Mouse (Mus musculus): Measurements from ENCODE around the gene Casq2. TPM values are rescaled to one million over a fixed set of nuclear protein-coding genes. Genes with fewer than 3 reads are reported as not detected.

The Casq2 gene
- polyA plus RNA-seq, 1 experiment from 2014 or later: 0.66 TPM

GRCm38 (mm10) chr3:102099242-102099641 lies 13.0 kb downstream of the Casq2 start:
- H3K9me3 ChIP-seq (ENCODE audit: low read length): no peaks in the 10 kb centered on the region
- no peak overlapping the region for H3K9ac ChIP-seq (replicated peaks)
- H3K36me3 ChIP-seq (replicated peaks; ENCODE audit: insufficient read depth, low read length): no peaks in the 10 kb centered on the region
- H3K4me1 ChIP-seq (ENCODE audit: insufficient read depth): no peaks in the 10 kb centered on the region; the same call in 1 of the 2 replicates
- TF ChIP-seq CTCF (IDR thresholded peaks at IDR 0.05; ENCODE audit: low read depth): no peak
- no peak for TF ChIP-seq EP300 (IDR thresholded peaks at IDR 0.05; ENCODE audit: low read depth)
- ATAC-seq: no peak
- 60% methylated on average over 10 of the region's 10 CpGs for WGBS (ENCODE audit: insufficient replicate concordance)
- H3K27ac ChIP-seq (ENCODE audit: low read depth): no peak overlapping the region
- no peak for DNase-seq
- H3K4me3 ChIP-seq (ENCODE audit: low read depth, low read length): no peak overlapping the region
- H3K27me3 ChIP-seq (ENCODE audit: insufficient read depth, low read length): no peaks in the 10 kb centered on the region
- no peak overlapping the region for H3K4me2 ChIP-seq (ENCODE audit: low read depth, low read length)

GRCm38 (mm10) chr3:102099793-102100192 lies 13.6 kb downstream of the Casq2 start:
- Histone ChIP-seq H3K27me3 (ENCODE audit: insufficient read depth, low read length) (no peaks in the 10 kb centered on the region), H3K27ac (ENCODE audit: low read depth) (no peak overlapping the region), H3K4me2 (ENCODE audit: low read depth, low read length) (no peak overlapping the region), H3K36me3 (replicated peaks; ENCODE audit: insufficient read depth, low read length) (no peaks in the 10 kb centered on the region), H3K9ac (replicated peaks) (no peak overlapping the region), H3K4me1 (ENCODE audit: insufficient read depth) (no peaks in the 10 kb centered on the region; the same call in 1 of the 2 replicates), H3K4me3 (ENCODE audit: low read depth, low read length) (no peak overlapping the region), H3K9me3 (ENCODE audit: low read length) (no peaks in the 10 kb centered on the region)
- ATAC-seq (no peak), DNase-seq (no peak)
- WGBS (ENCODE audit: insufficient replicate concordance): 77% methylated on average over 3 of the region's 3 CpGs
- TF ChIP-seq CTCF (IDR thresholded peaks at IDR 0.05; ENCODE audit: low read depth) (no peak), EP300 (IDR thresholded peaks at IDR 0.05; ENCODE audit: low read depth) (no peak)

GRCm38 (mm10) chr3:102101445-102101844 lies 15.2 kb downstream of the Casq2 start:
- Histone ChIP-seq H3K36me3 (replicated peaks; ENCODE audit: insufficient read depth, low read length) (no peaks in the 10 kb centered on the region), H3K9ac (replicated peaks) (no peak overlapping the region), H3K4me3 (ENCODE audit: low read depth, low read length) (no peak overlapping the region), H3K27ac (ENCODE audit: low read depth) (no peak overlapping the region), H3K4me2 (ENCODE audit: low read depth, low read length) (no peak overlapping the region), H3K4me1 (ENCODE audit: insufficient read depth) (no peaks in the 10 kb centered on the region; the same call in 1 of the 2 replicates), H3K27me3 (ENCODE audit: insufficient read depth, low read length) (no peaks in the 10 kb centered on the region), H3K9me3 (ENCODE audit: low read length) (no peaks in the 10 kb centered on the region)
- 72% methylated on average over 4 of the region's 4 CpGs for WGBS (ENCODE audit: insufficient replicate concordance)
- no peak for DNase-seq
- peak; percentile 74; the same call in 1 of the 2 replicates for ATAC-seq
- TF ChIP-seq CTCF (IDR thresholded peaks at IDR 0.05; ENCODE audit: low read depth): no peak
- no peak for TF ChIP-seq EP300 (IDR thresholded peaks at IDR 0.05; ENCODE audit: low read depth)

GRCm38 (mm10) chr3:102103811-102104565 lies 17.8 kb downstream of the Casq2 start:
- no peaks in the 10 kb centered on the region; the same call in 1 of the 2 replicates for H3K4me1 ChIP-seq (ENCODE audit: insufficient read depth)
- H3K4me2 ChIP-seq (ENCODE audit: low read depth, low read length): no peak overlapping the region
- H3K27ac ChIP-seq (ENCODE audit: low read depth): no peak overlapping the region
- no peaks in the 10 kb centered on the region for H3K27me3 ChIP-seq (ENCODE audit: insufficient read depth, low read length)
- no peak for DNase-seq
- H3K36me3 ChIP-seq (replicated peaks; ENCODE audit: insufficient read depth, low read length): no peaks in the 10 kb centered on the region
- H3K9ac ChIP-seq (replicated peaks): no peak overlapping the region
- no peak overlapping the region for H3K4me3 ChIP-seq (ENCODE audit: low read depth, low read length)
- H3K9me3 ChIP-seq (ENCODE audit: low read length): no peaks in the 10 kb centered on the region
- WGBS (ENCODE audit: insufficient replicate concordance): 64% methylated on average over 9 of the region's 9 CpGs
- TF ChIP-seq CTCF (IDR thresholded peaks at IDR 0.05; ENCODE audit: low read depth) (no peak), EP300 (IDR thresholded peaks at IDR 0.05; ENCODE audit: low read depth) (no peak)
- ATAC-seq: no peak

- H3K4me1 ChIP-seq (ENCODE audit: insufficient read depth): no peaks in the 10 kb centered on the region
- H3K27ac ChIP-seq (ENCODE audit: low read depth): no peak overlapping the region
- no peak overlapping the region for H3K4me2 ChIP-seq (ENCODE audit: low read depth, low read length)
- DNase-seq (no peak), ATAC-seq (no peak)
- 75% methylated on average over 3 of the region's 3 CpGs for WGBS (ENCODE audit: insufficient replicate concordance)
- no peaks in the 10 kb centered on the region for H3K27me3 ChIP-seq (ENCODE audit: insufficient read depth, low read length)
- no peak overlapping the region for H3K4me3 ChIP-seq (ENCODE audit: low read depth, low read length)
- no peak for TF ChIP-seq EP300 (IDR thresholded peaks at IDR 0.05; ENCODE audit: low read depth)
- TF ChIP-seq CTCF (IDR thresholded peaks at IDR 0.05; ENCODE audit: low read depth): no peak
- no peaks in the 10 kb centered on the region for H3K9me3 ChIP-seq (ENCODE audit: low read length)
- H3K36me3 ChIP-seq (replicated peaks; ENCODE audit: insufficient read depth, low read length): no peaks in the 10 kb centered on the region
- H3K9ac ChIP-seq (replicated peaks): no peak overlapping the region
These were observed 22.0 kb downstream of the Casq2 start for GRCm38 (mm10) chr3:102108201-102108600.

- DNase-seq: no peak
These were observed 25.9 kb downstream of the Casq2 start for GRCm38 (mm10) chr3:102111979-102112599.

More at GRCm38 (mm10) chr3:102111979-102112599, 25.9 kb downstream of the Casq2 start:
- Histone ChIP-seq H3K4me2 (ENCODE audit: low read depth, low read length) (no peak overlapping the region), H3K9me3 (ENCODE audit: low read length) (no peaks in the 10 kb centered on the region), H3K4me1 (ENCODE audit: insufficient read depth) (no peaks in the 10 kb centered on the region), H3K27me3 (ENCODE audit: insufficient read depth, low read length) (no peaks in the 10 kb centered on the region), H3K27ac (ENCODE audit: low read depth) (no peak overlapping the region), H3K4me3 (ENCODE audit: low read depth, low read length) (no peak overlapping the region), H3K36me3 (replicated peaks; ENCODE audit: insufficient read depth, low read length) (no peaks in the 10 kb centered on the region), H3K9ac (replicated peaks) (no peak overlapping the region)
- no peak for ATAC-seq
- TF ChIP-seq EP300 (IDR thresholded peaks at IDR 0.05; ENCODE audit: low read depth): no peak
- TF ChIP-seq CTCF (IDR thresholded peaks at IDR 0.05; ENCODE audit: low read depth): no peak
- 70% methylated on average over 7 of the region's 7 CpGs for WGBS (ENCODE audit: insufficient replicate concordance)

All from liver, postnatal 0 days (tissue).